Mouse (Mus musculus) layer of hippocampus, postnatal 25 days (tissue): ENCODE measurements around the gene Zg16. TPM values are rescaled to one million over a fixed set of nuclear protein-coding genes. Genes with fewer than 3 reads are reported as not detected.

ENCODE experiments used
- DNase-seq, 2 experiments: peaks; one replicate each; pipeline ENCODE4 v3.0.0; 2022; ENCODE audit warnings: mixed read lengths in 2 of 2, low spot score in 1 of 2; ENCODE audit errors: extremely low spot score in 1 of 2
- total RNA-seq, 2 experiments: library from RNA; stranded (reverse); gene quantifications; 2 replicates each; pipeline ENCODE4 v1.2.3; 2021

Gene Zg16
- total RNA-seq, 2 experiments from 2014 or later, result not detected

DNA sequence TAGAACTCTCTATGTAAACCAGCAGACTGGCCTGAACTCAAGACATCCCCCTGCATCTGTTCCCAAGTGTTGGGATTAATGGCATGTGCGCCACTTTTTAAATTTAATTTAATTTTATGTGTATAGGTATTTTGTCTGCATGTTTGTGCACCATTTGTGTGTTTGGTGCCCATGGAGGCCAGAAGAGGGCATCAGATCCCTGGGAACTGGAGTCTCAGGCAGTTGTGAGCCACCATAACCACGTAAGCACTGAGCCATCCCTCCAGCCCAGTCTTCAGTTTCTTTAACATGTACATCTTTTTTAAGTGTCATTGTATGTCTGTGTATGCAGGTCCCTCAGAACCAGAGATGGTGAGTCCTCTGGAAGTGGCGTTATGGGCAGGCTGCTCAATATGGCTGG, 9.4 kb downstream of the Zg16 start:
- DNase-seq, result no peak

DNA sequence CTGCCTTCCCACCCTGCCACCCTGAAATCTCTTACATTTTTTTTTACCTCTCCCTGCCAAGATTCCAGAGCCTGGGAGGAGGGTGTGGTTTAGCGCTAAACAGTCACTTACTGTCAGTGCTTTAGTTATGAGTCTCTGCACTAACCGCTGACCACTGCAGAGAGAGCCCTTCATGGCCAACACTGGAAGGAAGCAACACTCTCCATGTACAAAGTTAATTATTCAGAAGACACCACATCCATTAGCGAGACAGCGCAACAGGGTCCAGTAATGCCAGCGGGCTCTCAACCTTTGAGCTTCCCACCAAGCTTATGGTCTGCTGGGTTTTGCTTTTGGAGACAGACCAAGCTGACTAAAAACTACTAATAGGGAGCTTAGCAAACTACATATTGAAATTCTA, 10.9 kb downstream of the Zg16 start:
- no peak for DNase-seq

DNA sequence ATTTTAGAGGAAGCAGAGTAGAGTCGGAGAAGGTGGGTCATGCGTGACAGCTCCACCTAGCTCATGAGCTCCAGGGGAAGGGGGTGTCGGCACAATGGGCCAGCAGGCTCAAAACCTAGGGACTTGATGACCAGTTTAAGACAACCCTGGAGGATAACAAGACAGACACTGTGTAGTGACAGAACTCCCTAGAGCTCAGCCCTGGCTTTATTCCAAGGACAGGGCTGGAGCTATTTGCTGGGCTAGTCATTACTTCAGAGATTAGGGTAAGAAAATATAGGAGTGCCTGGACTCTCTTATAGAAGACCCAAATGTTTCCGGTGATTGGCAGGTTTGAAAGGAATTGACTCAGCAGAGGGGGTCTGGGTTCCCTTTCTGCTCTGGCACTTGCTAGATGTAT, 13.9 kb downstream of the Zg16 start:
- DNase-seq, result no peak

DNA sequence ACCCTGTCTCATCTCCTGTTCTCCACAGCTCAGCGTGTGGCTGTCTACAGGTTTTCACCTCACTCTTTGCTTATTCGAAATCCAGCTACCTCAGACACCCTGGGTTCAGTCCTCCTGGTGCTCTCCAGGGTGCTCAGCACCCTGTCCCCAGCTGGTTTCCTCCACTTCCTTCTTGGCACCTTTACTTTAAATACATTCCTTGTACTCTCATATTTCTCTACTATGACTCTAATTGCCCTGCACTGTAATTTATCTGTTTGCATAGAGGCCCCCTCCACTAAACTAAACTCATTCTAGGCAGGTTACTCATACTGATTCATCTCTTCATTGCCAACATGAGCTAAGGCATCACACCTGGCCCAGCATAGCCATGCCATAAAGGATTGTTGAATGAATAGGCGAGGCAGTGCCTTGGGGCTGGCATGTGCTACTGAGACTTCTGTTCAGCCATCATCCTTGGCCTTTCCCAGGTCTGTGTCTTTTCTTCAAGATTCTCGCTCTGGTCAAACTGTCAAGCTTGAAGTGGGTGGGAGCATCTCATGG, 16.2 kb downstream of the Zg16 start:
- no peak for DNase-seq

DNA sequence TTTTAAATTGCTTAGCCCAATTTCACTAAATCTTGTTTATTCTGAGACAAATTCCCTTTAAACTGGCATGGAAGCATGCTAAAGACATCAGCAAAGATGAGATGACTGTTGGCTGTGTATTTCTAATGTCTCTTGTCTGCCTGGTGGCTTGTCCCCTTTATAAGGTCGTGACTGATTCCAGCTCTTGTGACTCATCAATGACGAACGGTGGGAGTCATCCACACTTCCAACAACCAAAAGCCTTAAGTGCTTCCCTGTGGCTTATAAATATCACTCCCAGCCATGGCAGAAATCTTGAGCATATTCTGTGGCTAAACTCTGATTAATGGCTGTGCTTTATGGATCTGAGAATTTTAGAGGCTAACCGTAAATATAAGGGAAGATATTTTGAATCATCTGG, 20.8 kb downstream of the Zg16 start:
- no peak for DNase-seq

DNA sequence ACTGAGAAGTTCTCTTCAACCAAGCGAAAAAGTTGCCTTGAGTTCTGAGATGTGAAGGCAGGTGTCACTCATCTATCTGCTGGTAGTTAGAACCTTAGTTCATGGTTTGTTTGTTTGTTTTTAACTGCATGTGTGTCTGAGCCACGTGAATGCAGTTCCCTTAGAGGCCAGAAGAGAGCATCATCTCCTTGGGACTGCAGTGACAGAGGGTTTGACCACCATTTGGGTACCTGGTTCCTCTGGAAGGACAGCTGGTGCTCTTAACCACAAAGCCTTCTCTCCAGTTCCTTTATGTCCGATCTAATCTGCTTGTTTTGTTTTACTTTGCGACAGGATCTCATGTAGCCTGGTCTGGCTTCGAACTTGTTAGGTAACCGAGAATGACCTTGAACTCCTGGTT, 21.6 kb downstream of the Zg16 start:
- DNase-seq, result no peak

DNA sequence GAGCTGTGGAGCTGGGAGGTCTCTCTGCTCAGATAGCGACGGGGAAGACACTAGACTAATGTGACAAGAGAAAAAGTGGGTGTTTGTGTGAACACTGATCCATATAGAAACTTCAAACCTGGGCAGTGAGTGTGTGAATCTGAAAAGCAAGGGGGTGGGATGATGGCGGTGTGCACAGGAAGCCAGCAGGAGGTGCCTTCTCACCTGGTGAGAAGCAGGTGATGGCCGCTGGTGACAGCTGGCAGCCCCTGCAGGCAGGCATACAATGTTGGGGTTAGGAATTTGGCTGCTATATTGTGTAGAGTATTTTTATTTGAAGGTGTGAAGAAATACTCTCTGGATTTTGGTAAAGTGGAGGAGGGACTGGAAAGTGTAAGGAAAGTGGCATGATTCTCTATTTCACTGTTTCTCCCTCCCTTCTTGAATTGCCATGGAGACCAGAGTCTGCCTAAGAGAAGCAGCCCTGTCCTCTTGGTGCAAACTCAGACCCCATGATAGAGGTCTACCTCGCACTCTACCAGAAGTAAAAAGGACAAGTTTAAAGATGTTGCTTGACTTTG, 32.0 kb downstream of the Zg16 start:
- DNase-seq, result no peak

DNA sequence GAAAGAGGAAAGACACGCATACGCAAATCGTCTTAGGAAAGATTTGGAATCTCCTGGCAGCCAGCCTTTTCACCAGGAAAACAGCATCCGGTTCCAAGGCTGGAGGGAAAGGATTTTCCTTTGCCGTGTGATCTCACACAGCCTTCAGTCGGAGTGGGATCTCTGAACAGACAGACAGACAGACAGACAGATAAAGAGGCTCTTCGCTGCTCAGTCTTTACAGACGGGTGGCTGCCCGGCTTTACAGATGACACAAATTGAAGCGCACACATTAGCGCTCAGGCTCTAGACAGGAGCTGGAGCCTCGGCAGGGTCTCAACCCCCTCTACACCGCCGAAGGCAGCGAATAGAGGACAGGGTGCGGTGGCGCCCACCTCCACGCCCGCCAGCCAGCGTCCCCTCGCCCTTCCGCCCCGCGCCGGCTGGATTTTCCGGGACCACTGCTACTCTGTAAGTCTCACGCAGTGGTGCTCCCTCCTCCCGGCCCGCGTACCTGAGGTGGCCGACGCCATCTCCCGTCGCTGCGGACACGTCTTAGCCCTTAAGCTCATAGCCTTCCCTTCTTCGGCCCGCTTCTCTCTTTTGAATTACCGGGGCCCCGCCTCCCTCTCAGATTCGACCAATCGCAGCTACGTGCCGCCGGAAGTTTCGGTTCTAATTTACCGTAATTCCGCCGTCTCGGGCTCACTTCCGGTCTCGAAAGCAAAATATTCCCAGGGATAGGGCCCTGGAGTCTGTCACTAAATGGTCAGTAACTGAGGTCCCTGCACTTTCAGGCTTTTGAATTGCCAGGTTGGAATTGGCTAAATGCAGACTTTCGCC, 45.1 kb downstream of the Zg16 start, which contains the start of gene Kif22:
Gene Kif22 (minus strand): TSS at position 621 of the 822 bp plus-strand sequence.
- DNase-seq, result peak; percentile 75 to 89

DNA sequence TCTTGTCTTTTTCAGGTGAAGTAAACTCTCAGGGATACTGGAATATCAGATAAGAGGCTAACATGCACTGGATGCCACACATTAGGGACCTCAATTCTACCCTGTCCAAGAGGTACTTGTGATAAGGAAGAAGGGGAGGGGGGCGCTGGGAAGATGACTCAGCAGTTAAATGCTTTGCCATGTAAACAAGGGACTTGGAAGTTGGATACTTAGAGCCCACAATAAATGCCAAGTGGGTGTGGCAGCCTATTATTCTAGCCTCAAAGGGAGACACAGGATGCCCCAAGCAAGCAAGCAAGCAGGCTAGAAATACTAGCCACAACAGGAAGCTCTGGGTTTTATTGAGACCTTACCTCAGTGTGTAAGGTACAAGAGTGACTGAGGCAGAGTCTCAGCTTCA, 55.9 kb downstream of the Zg16 start:
- no peak for DNase-seq

DNA sequence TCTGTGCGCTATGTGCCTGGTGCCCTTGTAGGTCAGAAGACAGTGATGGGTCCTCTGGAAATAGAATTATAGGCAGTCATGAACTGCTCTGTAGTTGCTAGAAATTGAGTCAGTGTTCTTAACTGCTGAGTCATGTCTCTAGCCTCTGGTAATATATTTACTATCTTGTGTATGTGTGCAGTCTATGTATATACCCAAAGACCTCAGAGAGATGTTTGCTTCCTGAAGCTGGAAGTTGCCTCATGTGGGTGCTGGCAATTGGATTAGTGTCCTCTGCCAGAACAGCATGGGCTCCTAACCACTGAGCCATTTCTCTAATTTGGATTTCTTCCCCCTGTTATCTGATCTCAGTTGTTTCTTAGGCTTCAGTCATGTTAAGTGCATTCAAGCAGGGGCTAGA, 57.0 kb downstream of the Zg16 start:
- no peak for DNase-seq

DNA sequence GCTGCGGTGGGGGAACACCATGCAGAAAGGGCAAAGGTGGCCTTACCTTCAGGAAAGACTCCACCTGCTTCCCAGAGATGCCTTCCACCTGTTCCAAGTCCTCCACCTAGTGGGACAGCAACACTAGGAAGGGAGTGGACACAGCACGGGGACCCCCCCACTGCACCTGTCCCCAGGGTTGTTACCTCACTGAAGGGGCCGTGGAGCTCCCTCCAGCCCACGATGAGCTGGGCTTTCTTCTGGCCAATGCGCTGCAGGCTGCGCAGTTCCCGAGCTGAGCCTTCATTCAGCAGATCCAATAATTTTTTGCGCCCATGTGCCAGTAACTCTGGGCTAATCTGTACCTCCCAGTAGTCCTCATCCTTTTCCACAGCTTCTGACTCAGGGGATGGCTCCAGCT, 59.2 kb downstream of the Zg16 start:
- DNase-seq, result no peak

DNA sequence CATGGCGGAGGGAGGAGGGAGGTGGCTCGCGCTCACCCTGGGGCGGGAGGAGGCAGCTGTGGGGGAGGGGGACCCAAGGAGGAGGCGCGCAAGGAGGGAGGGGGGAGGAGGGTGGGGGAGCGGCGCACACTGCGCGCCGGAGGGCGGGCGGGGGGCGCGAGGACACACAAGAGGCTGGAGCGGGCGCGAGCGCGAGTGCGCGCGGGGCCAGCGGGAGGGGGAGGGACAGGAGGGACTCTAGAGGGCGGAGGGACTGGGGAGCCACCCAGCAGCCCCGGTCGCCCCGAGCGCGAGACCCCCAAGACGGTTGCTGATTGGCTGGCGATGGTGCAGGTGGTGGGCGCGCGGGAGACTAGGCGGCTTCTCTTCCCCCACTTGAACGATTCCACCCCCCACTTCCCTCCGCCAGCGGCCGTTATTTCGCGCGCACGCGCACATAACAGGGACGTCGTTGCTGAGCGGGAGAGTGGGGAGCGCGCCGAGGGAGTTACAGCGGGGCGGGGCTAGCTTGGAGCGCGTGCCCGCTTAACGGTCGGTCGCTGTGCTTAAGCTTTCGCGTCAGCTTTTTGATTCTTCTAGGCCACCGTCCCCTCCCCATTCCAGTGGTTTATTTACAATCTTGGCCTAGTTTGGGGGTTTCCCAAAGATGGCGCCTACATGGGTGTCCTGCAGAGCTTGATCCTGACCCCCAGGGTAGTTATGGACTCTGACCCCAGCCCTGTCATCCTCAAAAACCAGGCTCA, 60.0 kb downstream of the Zg16 start, which contains the start of gene Maz:
Gene Maz (minus strand): TSS at position 54 of the 743 bp plus-strand sequence.
- peak; percentile 97 to 98 for DNase-seq

DNA sequence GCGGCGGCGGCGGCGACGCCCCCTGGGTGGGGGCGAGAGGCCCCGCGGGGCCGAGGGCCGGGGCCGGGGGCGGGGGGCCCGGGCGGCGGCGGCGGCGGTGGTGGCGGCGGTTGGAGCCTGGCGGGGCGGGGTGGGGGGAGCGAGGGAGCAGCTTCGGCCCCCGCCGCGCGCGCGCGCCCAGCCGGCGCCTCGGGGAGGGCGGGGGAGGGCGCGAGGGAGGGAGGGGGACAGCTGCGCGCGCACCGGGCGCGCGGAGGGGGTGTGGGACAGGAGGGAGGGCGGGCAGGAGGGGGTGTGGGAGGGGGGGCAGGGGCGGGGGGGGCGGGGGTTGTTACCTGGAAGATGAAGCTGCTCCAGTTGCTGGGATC, 60.5 kb downstream of the Zg16 start:
- DNase-seq, result peak in 1 of 2 experiments; percentile 53

DNA sequence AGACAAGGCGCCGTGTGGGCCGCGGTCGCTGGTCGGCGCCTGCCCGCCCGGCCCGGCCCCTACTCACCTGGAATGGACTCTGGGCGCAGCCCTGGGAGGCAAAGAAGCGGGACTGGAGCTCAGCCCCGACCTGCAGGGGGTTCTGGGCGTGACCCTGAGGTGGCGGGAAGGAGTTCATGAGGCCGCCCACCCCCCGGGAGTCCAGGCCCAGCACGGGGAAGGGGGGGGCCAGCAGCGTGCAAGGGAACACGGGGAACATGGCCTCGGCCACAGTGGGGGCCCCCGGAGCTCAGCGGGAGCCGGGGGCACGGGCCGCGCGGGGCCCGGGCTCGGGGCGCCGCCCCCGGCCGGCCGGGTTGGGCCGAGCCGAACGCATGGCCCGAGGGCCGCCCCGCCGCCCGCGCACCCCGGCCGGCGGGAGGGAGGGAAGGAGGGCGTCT, 60.9 kb downstream of the Zg16 start:
- DNase-seq, result no peak

DNA sequence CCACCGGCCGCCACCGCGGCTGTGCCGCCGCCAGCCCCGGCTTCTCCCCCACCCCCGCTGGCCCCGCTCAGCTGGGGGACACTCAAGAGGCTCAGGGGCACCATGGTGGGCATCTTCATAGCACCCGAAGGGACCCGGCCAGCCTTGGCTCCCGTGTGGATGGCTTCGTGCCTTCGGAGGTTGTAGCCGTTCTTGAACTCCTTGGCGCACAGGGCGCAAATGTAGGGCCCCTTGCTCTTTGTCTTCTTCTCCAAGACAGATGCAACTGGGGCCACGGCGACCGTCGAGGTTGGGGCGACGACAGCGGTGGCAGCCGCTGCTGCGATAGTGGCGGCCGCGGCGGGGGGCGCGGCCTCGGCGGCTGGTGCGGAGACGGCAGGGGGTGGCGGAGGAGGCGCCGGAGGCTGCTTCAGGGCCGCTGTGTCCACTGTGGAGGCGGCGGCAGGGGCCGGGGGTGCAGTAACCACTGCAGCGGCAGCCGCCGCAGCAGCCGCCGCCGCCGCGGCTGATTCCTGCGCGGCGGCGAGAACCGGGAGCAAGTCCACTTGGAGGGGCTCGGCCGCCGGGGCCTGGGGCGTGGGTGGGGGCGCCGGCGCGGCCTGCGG, 61.5 kb downstream of the Zg16 start:
- no peak for DNase-seq

DNA sequence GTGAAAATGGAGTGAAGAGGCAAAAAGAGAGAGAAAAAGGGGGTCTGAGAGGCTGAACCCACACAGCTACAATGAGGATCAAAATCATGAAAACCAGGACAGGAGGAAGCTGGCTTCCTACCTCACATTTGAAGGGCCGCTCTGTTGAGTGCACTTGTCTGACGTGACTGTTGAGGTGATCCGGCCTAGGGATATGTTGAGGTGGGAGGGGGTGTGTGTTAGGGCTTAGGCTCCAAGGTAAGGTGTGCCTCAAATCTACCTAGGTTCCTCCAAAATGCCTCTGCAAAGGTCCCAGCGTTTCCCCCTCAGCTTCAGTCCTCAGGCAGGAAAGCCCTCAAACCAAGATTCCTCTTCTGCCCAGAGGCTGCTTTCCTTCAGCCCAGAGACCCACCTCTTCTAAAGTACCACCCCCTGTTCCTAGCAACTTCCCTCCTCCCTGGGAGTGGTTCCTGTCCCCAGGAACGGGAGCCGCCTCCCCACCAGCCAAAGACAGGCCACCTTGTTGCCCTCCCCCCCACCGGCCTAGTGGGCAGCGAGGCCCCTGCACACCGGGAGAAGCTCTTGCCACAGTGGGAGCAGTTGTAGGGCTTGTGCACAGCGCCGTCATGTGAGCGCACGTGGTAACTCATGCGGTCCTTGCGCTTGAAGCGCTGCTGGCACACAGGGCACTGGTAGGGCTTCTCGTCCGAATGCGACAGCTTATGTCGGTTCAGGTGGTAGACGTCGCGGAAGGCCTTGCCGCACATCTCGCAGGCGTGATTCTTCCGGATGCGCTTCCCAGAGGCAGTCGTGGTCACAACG, 62.2 kb downstream of the Zg16 start:
- peak; percentile 63 to 69 for DNase-seq

DNA sequence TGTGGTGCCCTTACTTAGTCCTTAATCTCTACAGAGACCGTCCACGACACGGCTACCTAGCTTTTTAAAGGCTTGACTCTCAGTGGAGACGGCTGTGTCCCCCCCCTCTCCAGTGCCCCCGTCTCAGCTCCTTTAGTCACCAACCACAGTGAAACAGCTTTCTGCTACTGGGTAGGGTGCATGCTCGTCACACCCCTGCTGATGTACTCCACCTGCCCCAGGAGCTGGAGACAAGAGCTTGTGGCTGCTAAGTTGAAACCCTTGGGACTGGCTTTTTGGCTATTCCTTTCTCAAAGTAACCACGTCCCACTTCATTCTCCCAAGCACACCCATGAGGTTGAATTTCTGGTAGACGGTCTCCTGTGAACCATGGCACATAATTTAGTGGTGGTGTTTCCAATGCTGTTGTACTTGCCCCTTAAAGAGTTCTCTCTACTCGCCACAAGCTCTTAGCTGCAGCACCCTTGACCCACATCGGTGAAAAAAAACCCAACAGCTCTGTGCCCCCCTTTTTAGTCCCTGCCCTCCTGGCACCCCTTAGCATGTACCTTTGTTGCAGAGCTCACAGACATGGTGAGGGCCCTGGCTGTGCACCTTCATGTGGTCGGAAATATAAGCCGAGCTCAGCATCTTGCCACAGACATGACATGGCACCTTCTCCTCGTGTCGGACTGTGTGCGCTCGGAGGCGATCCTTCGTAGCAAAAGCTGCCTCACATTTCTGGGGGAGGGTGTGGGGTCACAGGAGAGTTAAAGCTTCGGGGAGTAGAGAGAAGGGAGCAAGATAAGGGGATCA, 63.0 kb downstream of the Zg16 start:
- DNase-seq, result no peak

DNA sequence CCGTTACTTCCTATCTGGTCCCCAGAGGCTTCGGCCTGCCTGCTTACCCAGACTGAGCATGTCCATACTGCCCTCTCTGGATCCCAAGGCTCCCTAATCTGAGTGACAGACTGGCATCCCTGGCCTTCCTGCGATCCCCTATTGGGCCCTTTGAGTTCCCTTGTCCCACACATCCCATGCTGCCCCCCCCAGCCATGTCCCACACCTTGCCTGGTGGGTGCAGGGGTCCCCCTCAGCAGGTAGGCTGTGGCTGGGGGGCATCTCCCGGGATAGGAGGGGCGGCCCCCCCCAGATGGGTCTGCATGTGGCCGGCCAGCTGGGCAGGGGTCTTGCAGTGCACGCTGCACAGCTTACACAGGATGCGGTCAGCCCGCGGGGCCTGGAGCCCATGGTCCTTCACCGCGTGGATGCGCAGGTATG, 63.8 kb downstream of the Zg16 start:
- no peak for DNase-seq
